Mouse (Mus musculus): ENCODE measurements around the gene Tubd1. TPM values are rescaled to one million over a fixed set of nuclear protein-coding genes. Genes with fewer than 3 reads are reported as not detected.

Tubd1 gene
- total RNA-seq, 2 experiments from 2014 or later: 20.5 to 20.8 TPM

Other genes starting within 250 kb of the Tubd1 start
- 39.1 and 40.2 TPM in 2 replicates for gene Med13, start 187.4 kb upstream of the Tubd1 start, total RNA-seq (2014; fragmentation: Nextera tagmentation)
- gene Med13, start 187.4 kb upstream of the Tubd1 start, total RNA-seq (2017): 46.3 and 57.6 TPM in 2 replicates
- 6.9 and 11.3 TPM in 2 replicates for gene Rnft1, start 60.3 kb upstream of the Tubd1 start, total RNA-seq (2014; fragmentation: Nextera tagmentation)
- gene Rnft1, start 60.3 kb upstream of the Tubd1 start, total RNA-seq (2017): 8.4 and 13.1 TPM in 2 replicates
- gene Rps6kb1, start 186 bp upstream of the Tubd1 start, total RNA-seq (2014; fragmentation: Nextera tagmentation): 45.2 and 49.5 TPM in 2 replicates
- 45.4 and 52.7 TPM in 2 replicates for gene Rps6kb1, start 186 bp upstream of the Tubd1 start, total RNA-seq (2017)
- gene Vmp1, start 138.8 kb downstream of the Tubd1 start, total RNA-seq (2014; fragmentation: Nextera tagmentation): 91.2 and 111 TPM in 2 replicates
- gene Vmp1, start 138.8 kb downstream of the Tubd1 start, total RNA-seq (2017): 105 and 148 TPM in 2 replicates
- gene Ptrh2, start 139.0 kb downstream of the Tubd1 start, total RNA-seq (2014; fragmentation: Nextera tagmentation): 28.9 and 35.7 TPM in 2 replicates
- gene Ptrh2, start 139.0 kb downstream of the Tubd1 start, total RNA-seq (2017): 39.3 and 39.6 TPM in 2 replicates
- gene Cltc, start 212.6 kb downstream of the Tubd1 start, total RNA-seq (2014; fragmentation: Nextera tagmentation): 122 and 228 TPM in 2 replicates
- gene Cltc, start 212.6 kb downstream of the Tubd1 start, total RNA-seq (2017): 193 and 195 TPM in 2 replicates